Mouse (Mus musculus) thymus, adult 2 months (tissue): ENCODE data around the gene Fam185a. TPM values are rescaled to one million over a fixed set of nuclear protein-coding genes. Genes with fewer than 3 reads are reported as not detected.

Experiments
- DNase-seq: peaks from one replicate; pipeline ENCODE4 v3.0.0; 2021
- H3K27ac ChIP-seq: fragments of 200-500 bp; 2 replicates; pipeline ENCODE4 v1.5.1; 2012; ENCODE audit warnings: low read length, control low read depth; ENCODE audit not compliant: control insufficient read depth, insufficient read depth
- H3K27me3 ChIP-seq: fragments of 200-500 bp; 2 replicates; pipeline ENCODE4 v1.6.1; 2012; ENCODE audit warnings: mild to moderate bottlenecking, low read length, moderate library complexity, mixed read lengths; ENCODE audit not compliant: control insufficient read depth, insufficient read depth
- H3K36me3 ChIP-seq: fragments of 200-500 bp; 2 replicates; pipeline ENCODE4 v1.6.1; 2012; ENCODE audit warnings: mild to moderate bottlenecking, low read length, moderate library complexity; ENCODE audit not compliant: control insufficient read depth, insufficient read depth
- H3K4me1 ChIP-seq: fragments of 200-500 bp; replicated peaks from 2 replicates; pipeline ENCODE4 v1.6.1; 2012; ENCODE audit warnings: low read length; ENCODE audit not compliant: control insufficient read depth, insufficient read depth
- H3K4me3 ChIP-seq: fragments of 200-500 bp; 2 replicates; pipeline ENCODE4 v1.5.1; 2012; ENCODE audit warnings: mild to moderate bottlenecking, low read length, control low read depth, moderate library complexity; ENCODE audit not compliant: control insufficient read depth, insufficient read depth
- CTCF ChIP-seq: fragments of 200-500 bp; IDR thresholded peaks from 2 replicates; pipeline ENCODE4 v1.5.1; 2012; ENCODE audit warnings: mild to moderate bottlenecking, control low read depth, low read length, moderate library complexity, borderline replicate concordance; ENCODE audit not compliant: control insufficient read depth, poor library complexity, insufficient read depth; ENCODE audit errors: extremely low read depth
- POLR2A ChIP-seq: fragments of 200-500 bp; IDR thresholded peaks from 2 replicates; pipeline ENCODE4 v1.6.1; 2012; ENCODE audit warnings: mild to moderate bottlenecking, low read length, control low read depth, moderate library complexity; ENCODE audit not compliant: control insufficient read depth, poor library complexity, insufficient read depth; ENCODE audit errors: extremely low read depth
- WGBS: fragments of 180-500 bp; shearing (Covaris S2); methylation state at CpG from one replicate; pipeline ENCODE4 v1.1.7; 2018; 5-methylcytosine and 5-hydroxymethylcytosine counted together
- polyA plus RNA-seq: library from polyadenylated mRNA; depleted of rRNA; stranded (reverse); fragments of >200 nt; gene quantifications from 2 replicates; pipeline ENCODE4 v1.2.3, GENCODE M21; 2012

Gene Fam185a
- polyA plus RNA-seq, 1 experiment = 1.7 TPM

- no peak for DNase-seq
- Histone ChIP-seq H3K27me3 (no peaks in the 10 kb centered on the region), H3K4me3 (no peak overlapping the region), H3K4me1 (no peaks in the 10 kb centered on the region), H3K27ac (no peak overlapping the region), H3K36me3 (no peaks in the 10 kb centered on the region)
- WGBS = 94% methylated on average over 7 of the region's 7 CpGs
- TF ChIP-seq CTCF (no peak), POLR2A (no peak)
Measured at GRCm38 (mm10) chr5:21439446-21440110, 14.8 kb downstream of the Fam185a start.

GRCm38 (mm10) chr5:21440833-21441530 is 16.2 kb downstream of the Fam185a start:
- TF ChIP-seq CTCF (no peak), POLR2A (no peak)
- H3K27ac ChIP-seq = no peak overlapping the region
- no peaks in the 10 kb centered on the region for H3K4me1 ChIP-seq
- no peaks in the 10 kb centered on the region for H3K36me3 ChIP-seq
- H3K27me3 ChIP-seq = no peaks in the 10 kb centered on the region
- WGBS = 85% methylated on average over 8 of the region's 8 CpGs
- no peak for DNase-seq
- no peak overlapping the region for H3K4me3 ChIP-seq

GRCm38 (mm10) chr5:21467387-21467786 is 42.6 kb downstream of the Fam185a start:
- H3K4me3 ChIP-seq = no peak overlapping the region
- no peaks in the 10 kb centered on the region for H3K4me1 ChIP-seq
- H3K27me3 ChIP-seq = no peaks in the 10 kb centered on the region
- 93% methylated on average over 7 of the region's 7 CpGs for WGBS
- TF ChIP-seq POLR2A (no peak), CTCF (no peak)
- H3K27ac ChIP-seq = no peak overlapping the region
- no peaks in the 10 kb centered on the region for H3K36me3 ChIP-seq
- no peak for DNase-seq

GRCm38 (mm10) chr5:21468100-21468499 is 43.3 kb downstream of the Fam185a start:
- TF ChIP-seq CTCF (no peak), POLR2A (no peak)
- Histone ChIP-seq H3K36me3 (no peaks in the 10 kb centered on the region), H3K27ac (no peak overlapping the region), H3K27me3 (no peaks in the 10 kb centered on the region), H3K4me3 (no peak overlapping the region), H3K4me1 (no peaks in the 10 kb centered on the region)
- WGBS = 98% methylated on average over 12 of the region's 12 CpGs
- DNase-seq = no peak

GRCm38 (mm10) chr5:21478428-21478827 is 53.7 kb downstream of the Fam185a start:
- peaks cover 5% of the 10 kb centered on the region for H3K4me1 ChIP-seq
- WGBS = over 99% methylated on average over 5 of the region's 5 CpGs
- H3K27ac ChIP-seq = no peak overlapping the region
- TF ChIP-seq CTCF (no peak), POLR2A (no peak)
- DNase-seq = no peak
- H3K36me3 ChIP-seq = no peaks in the 10 kb centered on the region
- no peak overlapping the region for H3K4me3 ChIP-seq
- no peaks in the 10 kb centered on the region for H3K27me3 ChIP-seq

- H3K27me3 ChIP-seq = no peaks in the 10 kb centered on the region
- H3K4me1 ChIP-seq = peaks cover 5% of the 10 kb centered on the region
- no peak for TF ChIP-seq CTCF
- no peak for TF ChIP-seq POLR2A
- no peak overlapping the region for H3K4me3 ChIP-seq
- H3K36me3 ChIP-seq = no peaks in the 10 kb centered on the region
- H3K27ac ChIP-seq = no peak overlapping the region
- WGBS = 34% methylated on average over 5 of the region's 5 CpGs
- DNase-seq = no peak
Measured at GRCm38 (mm10) chr5:21479746-21480145, 55.0 kb downstream of the Fam185a start.

GRCm38 (mm10) chr5:21481521-21481920 is 56.8 kb downstream of the Fam185a start:
- Histone ChIP-seq H3K4me1 (peaks cover 5% of the 10 kb centered on the region), H3K36me3 (no peaks in the 10 kb centered on the region), H3K4me3 (no peak overlapping the region), H3K27me3 (no peaks in the 10 kb centered on the region), H3K27ac (no peak overlapping the region)
- 95% methylated on average over 6 of the region's 6 CpGs for WGBS
- no peak for TF ChIP-seq POLR2A
- TF ChIP-seq CTCF = no peak
- no peak for DNase-seq
